Mouse (Mus musculus) myocyte (in vitro differentiated cells): ENCODE measurements around the gene Cd27.

ENCODE experiments used
- MAX ChIP-seq: IDR thresholded peaks from one replicate; pipeline ENCODE4 v1.6.1; 2011; ENCODE audit warnings: low read depth, mild to moderate bottlenecking, control low read depth
- POLR2A ChIP-seq: IDR thresholded peaks from one replicate; pipeline ENCODE4 v1.6.1; 2011; ENCODE audit warnings: low read depth, mild to moderate bottlenecking, control low read depth, moderate library complexity; ENCODE audit not compliant: insufficient read length

DNA sequence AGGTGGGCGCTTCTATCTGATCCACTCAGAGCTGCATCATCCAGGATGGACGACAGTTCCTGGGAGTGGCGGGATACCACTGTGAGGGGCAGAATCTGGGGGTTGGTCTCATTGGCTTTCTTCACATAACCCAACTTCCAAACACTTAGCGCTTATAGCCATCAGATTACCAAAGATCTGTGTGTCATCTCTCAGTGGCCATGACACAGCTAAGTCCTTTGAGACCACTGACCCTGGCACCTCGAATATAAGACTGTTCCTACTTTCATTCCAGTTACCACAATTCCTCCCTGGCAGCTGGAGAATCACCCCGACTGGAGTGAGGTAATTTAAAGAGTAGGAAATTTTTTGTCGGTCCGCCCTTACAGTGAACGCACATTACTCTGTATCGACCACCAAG, 50.6 kb downstream of the Cd27 start:
- TF ChIP-seq MAX (no peak), POLR2A (no peak)
